Mouse (Mus musculus): ENCODE data around the gene Dusp3. TPM values are rescaled to one million over a fixed set of nuclear protein-coding genes. Genes with fewer than 3 reads are reported as not detected.

Gene Dusp3
- total and polyA plus RNA-seq, 3 experiments, result 18.4 to 35.5 (median 29.8) TPM

- Histone ChIP-seq H3K4me1 (ENCODE audit: control insufficient read depth in 1 of 2, insufficient read depth in 2 of 2, low read length in 2 of 2) (no peaks in the 10 kb centered on the region), H3K4me3 (ENCODE audit: control insufficient read depth in 1 of 2, insufficient read depth in 1 of 2, low read depth in 2 of 2, low read length in 2 of 2) (no peak overlapping the region), H3K79me2 (ENCODE audit: control insufficient read depth, insufficient read depth, low read length, poor library complexity) (no peaks in the 10 kb centered on the region), H3K9ac (ENCODE audit: control insufficient read depth, low read depth, low read length, poor library complexity, severe bottlenecking) (no peak overlapping the region), H3K9me3 (replicated peaks; ENCODE audit: insufficient read depth, low read length) (no peaks in the 10 kb centered on the region), H3K27me3 (ENCODE audit: control insufficient read depth in 1 of 2, insufficient read depth in 2 of 2, low read length in 2 of 2) (no peaks in the 10 kb centered on the region), H3K36me3 (ENCODE audit: control insufficient read depth in 1 of 2, insufficient read depth in 2 of 2, low read length in 2 of 2) (no peaks in the 10 kb centered on the region), H3K27ac (ENCODE audit: control insufficient read depth, low read depth, low read length) (no peak overlapping the region)
- TF ChIP-seq MXI1 (IDR thresholded peaks at IDR 0.05; ENCODE audit: low read depth, low read length) (no peak), ZC3H11A (IDR thresholded peaks at IDR 0.05; ENCODE audit: low read depth, low read length) (no peak), RAD21 (IDR thresholded peaks at IDR 0.05; ENCODE audit: low read depth, low read length) (no peak), POLR2A (IDR thresholded peaks at IDR 0.05; ENCODE audit: control insufficient read depth in 1 of 2, insufficient read depth in 1 of 2, low read depth in 1 of 2, low read length in 2 of 2, poor library complexity in 1 of 2) (no peak), MAZ (IDR thresholded peaks at IDR 0.05; ENCODE audit: low read depth, low read length) (no peak), SMC3 (IDR thresholded peaks at IDR 0.05; ENCODE audit: low read depth, low read length) (no peak), MEF2A (IDR thresholded peaks at IDR 0.05; ENCODE audit: extremely low read depth, insufficient replicate concordance, low read depth, low read length, poor library complexity, severe bottlenecking) (no peak), ETS1 (IDR thresholded peaks at IDR 0.05; ENCODE audit: low read depth, low read length) (no peak), ZMIZ1 (IDR thresholded peaks at IDR 0.05; ENCODE audit: low read depth, low read length) (no peak), TBP (IDR thresholded peaks at IDR 0.05; ENCODE audit: low read depth, low read length) (no peak), CHD1 (IDR thresholded peaks at IDR 0.05; ENCODE audit: low read depth, low read length) (no peak), USF1 (IDR thresholded peaks at IDR 0.05; ENCODE audit: low read depth, low read length) (no peak), SIN3A (IDR thresholded peaks at IDR 0.05; ENCODE audit: low read length) (no peak), POLR2AphosphoS5 (IDR thresholded peaks at IDR 0.05; ENCODE audit: borderline replicate concordance, low read depth, low read length) (no peak), MAFK (IDR thresholded peaks at IDR 0.05; ENCODE audit: borderline replicate concordance, low read depth, low read length) (no peak), NRF1 (IDR thresholded peaks at IDR 0.05; ENCODE audit: insufficient read depth, low read depth, low read length, poor library complexity, severe bottlenecking) (no peak), USF2 (IDR thresholded peaks at IDR 0.05; ENCODE audit: borderline replicate concordance in 1 of 2, insufficient read depth in 1 of 2, low read depth in 1 of 2, low read length in 2 of 2) (no peak), CTCF (IDR thresholded peaks at IDR 0.05 in 2 of 3, conservative IDR thresholded peaks at IDR 0.05 in 1 of 3; ENCODE audit: control insufficient read depth in 1 of 3, insufficient read depth in 1 of 3, low read depth in 2 of 3, low read length in 3 of 3, poor library complexity in 1 of 3, severe bottlenecking in 1 of 3) (no peak)
- no peak for DNase-seq (ENCODE audit: low read depth, low spot score)
Measured at GRCm38 (mm10) chr11:102010140-102010539, 23.3 kb upstream of the Dusp3 start.

GRCm38 (mm10) chr11:102008954-102009637, 22.3 kb upstream of the Dusp3 start:
- DNase-seq (ENCODE audit: low read depth, low spot score), result no peak
- H3K79me2 ChIP-seq (ENCODE audit: control insufficient read depth, insufficient read depth, low read length, poor library complexity), result no peaks in the 10 kb centered on the region
- no peaks in the 10 kb centered on the region for H3K36me3 ChIP-seq (ENCODE audit: control insufficient read depth in 1 of 2, insufficient read depth in 2 of 2, low read length in 2 of 2)
- no peaks in the 10 kb centered on the region for H3K9me3 ChIP-seq (replicated peaks; ENCODE audit: insufficient read depth, low read length)
- H3K27ac ChIP-seq (ENCODE audit: control insufficient read depth, low read depth, low read length), result no peak overlapping the region
- no peaks in the 10 kb centered on the region for H3K4me1 ChIP-seq (ENCODE audit: control insufficient read depth in 1 of 2, insufficient read depth in 2 of 2, low read length in 2 of 2)
- no peak for TF ChIP-seq JUND (IDR thresholded peaks at IDR 0.05; ENCODE audit: low read depth, low read length)
- TF ChIP-seq ZMIZ1 (IDR thresholded peaks at IDR 0.05; ENCODE audit: low read depth, low read length), result no peak
- TF ChIP-seq GABPA (IDR thresholded peaks at IDR 0.05; ENCODE audit: low read depth, low read length), result no peak
- no peak overlapping the region for H3K4me3 ChIP-seq (ENCODE audit: control insufficient read depth in 1 of 2, insufficient read depth in 1 of 2, low read depth in 2 of 2, low read length in 2 of 2)
- H3K9ac ChIP-seq (ENCODE audit: control insufficient read depth, low read depth, low read length, poor library complexity, severe bottlenecking), result no peak overlapping the region
- no peaks in the 10 kb centered on the region for H3K27me3 ChIP-seq (ENCODE audit: control insufficient read depth in 1 of 2, insufficient read depth in 2 of 2, low read length in 2 of 2)

Measured in MEL (cell line).